Mouse (Mus musculus) olfactory bulb, adult 2 months (tissue): Measurements from ENCODE around the gene Dnttip1. TPM values are rescaled to one million over a fixed set of nuclear protein-coding genes. Genes with fewer than 3 reads are reported as not detected.
A peak's percentile ranks its signal among the peaks of the same experiment; 100 is the strongest.

Experiments used
- H3K27ac ChIP-seq: fragments of 200-500 bp; 2 replicates; pipeline ENCODE4 v1.5.1; 2012; ENCODE audit warnings: low read depth, low read length; ENCODE audit not compliant: insufficient read depth
- H3K4me1 ChIP-seq: fragments of 200-500 bp; 2 replicates; pipeline ENCODE4 v1.6.1; 2012; ENCODE audit warnings: low read length; ENCODE audit not compliant: control insufficient read depth, insufficient read depth
- H3K4me3 ChIP-seq: fragments of 200-500 bp; 2 replicates; pipeline ENCODE4 v1.5.1; 2012; ENCODE audit warnings: mild to moderate bottlenecking, low read depth, low read length, moderate library complexity; ENCODE audit not compliant: insufficient read depth
- CTCF ChIP-seq: fragments of 200-500 bp; IDR thresholded peaks from 2 replicates; pipeline ENCODE4 v1.5.1; 2012; ENCODE audit warnings: low read depth, mild to moderate bottlenecking, low read length, moderate library complexity; ENCODE audit not compliant: insufficient read depth
- POLR2A ChIP-seq: fragments of 200-500 bp; IDR thresholded peaks from 2 replicates; pipeline ENCODE4 v1.6.1; 2012; ENCODE audit warnings: mild to moderate bottlenecking, low read depth, low read length, moderate library complexity; ENCODE audit not compliant: insufficient read depth
- WGBS: fragments of 180-500 bp; shearing (Covaris S2); methylation state at CpG from one replicate; pipeline ENCODE4 v1.1.7; 2018; 5-methylcytosine and 5-hydroxymethylcytosine counted together
- polyA plus RNA-seq: library from polyadenylated mRNA; stranded (reverse); fragments of >200 nt; gene quantifications from 2 replicates; pipeline ENCODE4 v1.2.4, GENCODE M21; 2012; ENCODE audit warnings: low replicate concordance; ENCODE audit not compliant: missing spikeins, insufficient read depth, insufficient read length

Dnttip1 gene
- polyA plus RNA-seq, 1 experiment: not detected

DNA sequence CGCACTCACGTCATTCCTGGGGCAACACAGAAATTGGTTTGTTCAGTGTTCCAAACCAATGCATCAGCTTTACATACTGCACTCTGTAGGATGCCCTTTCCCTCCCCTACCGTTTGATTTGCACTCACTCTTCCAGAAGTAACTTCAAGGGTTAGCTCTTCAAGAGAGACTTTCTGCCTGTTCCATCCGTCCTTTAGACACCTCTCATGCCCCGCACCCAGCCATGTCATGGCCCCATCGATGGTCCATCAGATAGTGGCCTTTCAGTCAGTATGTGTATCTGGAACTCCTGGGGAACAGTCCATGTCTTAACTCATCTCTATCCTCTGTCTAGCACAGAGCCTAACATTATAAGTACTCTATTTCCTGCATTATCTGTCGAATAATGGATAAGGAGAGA, 16.8 kb downstream of the Dnttip1 start:
- Histone ChIP-seq H3K27ac (no peak overlapping the region), H3K4me1 (no peaks in the 10 kb centered on the region), H3K4me3 (no peak overlapping the region)
- TF ChIP-seq CTCF (no peak), POLR2A (no peak)
- WGBS: 87% methylated on average over 7 of the region's 7 CpGs

DNA sequence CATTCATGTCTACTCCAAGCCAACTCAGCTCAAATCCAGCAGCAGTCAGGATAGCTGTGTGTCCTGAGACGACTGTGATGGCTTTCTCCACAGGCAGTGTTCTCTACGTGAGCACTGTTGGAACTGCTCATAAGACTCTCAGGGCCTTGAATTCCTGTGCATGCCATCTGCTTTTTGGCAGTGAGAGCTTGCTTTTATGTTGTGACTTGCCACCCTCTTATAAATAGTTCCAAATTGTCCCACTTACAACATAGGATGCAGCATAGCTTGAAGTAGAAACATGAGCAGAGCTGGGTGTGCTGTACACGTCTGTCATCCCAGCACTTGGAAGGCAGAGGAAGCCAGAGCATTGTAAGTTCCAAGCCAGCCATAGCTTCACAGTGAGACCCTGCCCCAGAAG, 20.1 kb downstream of the Dnttip1 start:
- Histone ChIP-seq H3K4me3 (no peak overlapping the region), H3K27ac (no peak overlapping the region), H3K4me1 (peaks cover 3% of the 10 kb centered on the region; the same call in 1 of the 2 replicates)
- no peak for TF ChIP-seq CTCF
- no peak for TF ChIP-seq POLR2A
- whole genome bisulfite sequencing: 72% methylated on average over 3 of the region's 3 CpGs

DNA sequence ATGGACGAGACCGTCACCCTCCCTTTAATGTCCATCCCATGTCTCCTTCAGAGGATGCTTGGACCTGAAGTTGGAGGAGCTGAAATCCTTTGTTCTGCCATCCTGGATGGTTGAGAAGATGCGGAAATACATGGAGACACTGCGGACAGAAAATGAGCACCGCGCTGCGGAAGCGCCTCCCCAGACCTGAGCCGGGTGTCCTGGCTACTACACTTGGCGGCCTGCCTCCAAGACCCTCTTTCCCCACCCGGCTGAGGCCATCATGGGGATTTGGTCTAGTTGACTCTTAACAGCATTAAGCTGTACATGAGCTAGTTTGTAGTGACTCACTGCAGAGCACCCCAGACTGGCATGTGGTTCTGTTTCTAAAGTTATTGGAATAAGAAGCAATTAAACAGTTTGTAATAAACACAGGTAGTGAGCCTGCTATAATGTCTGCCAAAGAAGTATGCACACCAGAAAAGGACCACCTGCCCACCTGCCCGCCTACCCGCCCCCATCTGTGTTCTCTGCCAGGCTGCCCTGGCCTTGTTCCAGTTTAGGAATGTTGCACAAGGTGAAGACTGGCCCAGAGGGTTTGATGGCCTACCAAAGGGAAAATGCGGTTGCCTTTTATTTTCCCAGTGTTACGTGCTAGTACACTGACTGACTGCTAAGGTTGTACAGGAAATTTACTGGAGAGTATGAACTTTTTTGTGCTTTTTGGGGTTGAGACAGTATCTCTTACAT, 22.2 kb downstream of the Dnttip1 start:
- Histone ChIP-seq H3K4me3 (no peak overlapping the region), H3K4me1 (peaks cover 3% of the 10 kb centered on the region; the same call in 1 of the 2 replicates), H3K27ac (no peak overlapping the region)
- TF ChIP-seq POLR2A (no peak), CTCF (no peak)
- 91% methylated on average over 15 of the region's 15 CpGs for WGBS

DNA sequence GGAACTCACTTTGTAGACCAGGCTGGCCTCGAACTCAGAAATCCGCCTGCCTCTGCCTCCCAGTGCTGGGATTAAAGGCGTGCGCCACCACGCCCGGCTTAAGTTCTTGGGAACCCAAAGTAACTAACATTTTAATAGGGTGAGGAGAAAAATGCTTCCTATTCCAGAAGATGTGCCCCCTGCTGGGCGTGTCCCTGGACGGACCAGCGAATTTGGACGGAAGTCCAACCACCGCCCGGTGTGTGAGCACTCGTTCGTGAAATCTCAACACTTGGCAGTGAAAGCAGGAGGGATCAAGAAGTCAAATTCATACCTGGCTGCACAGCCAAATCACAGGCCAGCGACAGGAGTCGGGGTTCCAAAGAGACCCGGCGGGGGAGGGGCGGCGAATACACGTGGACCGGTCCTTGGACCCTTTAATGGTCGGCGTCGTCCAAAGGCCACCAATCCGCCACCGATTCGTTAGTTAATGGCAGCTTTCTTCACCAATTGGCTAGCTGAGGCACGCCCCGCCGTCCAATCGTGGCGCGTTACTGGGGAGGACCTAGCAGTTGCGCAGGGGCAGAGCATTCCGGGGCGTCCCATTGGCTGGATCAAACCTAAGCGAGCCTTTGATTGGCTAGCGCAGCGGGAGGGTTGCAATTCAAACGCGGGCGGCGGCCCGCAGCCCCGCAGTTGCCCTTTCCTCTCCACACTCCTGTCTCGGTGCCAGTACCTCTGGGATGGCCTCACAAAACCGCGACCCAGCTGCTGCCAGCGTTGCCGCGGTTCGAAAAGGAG, 23.7 kb downstream of the Dnttip1 start, which contains the start of gene Ube2c:
TSS of gene Ube2c (plus strand) at position 641 of the 780 bp plus-strand sequence.
- peaks cover 3% of the 10 kb centered on the region; the same call in 1 of the 2 replicates for H3K4me1 ChIP-seq
- WGBS: 3% methylated on average over 53 of the region's 53 CpGs
- H3K27ac ChIP-seq: no peak within 1 kb of the TSS
- peak within 1 kb of the TSS; percentile 60 for H3K4me3 ChIP-seq
- TF ChIP-seq CTCF (peak; percentile 39; the same call in 1 of the 2 replicates), POLR2A (no peak)

DNA sequence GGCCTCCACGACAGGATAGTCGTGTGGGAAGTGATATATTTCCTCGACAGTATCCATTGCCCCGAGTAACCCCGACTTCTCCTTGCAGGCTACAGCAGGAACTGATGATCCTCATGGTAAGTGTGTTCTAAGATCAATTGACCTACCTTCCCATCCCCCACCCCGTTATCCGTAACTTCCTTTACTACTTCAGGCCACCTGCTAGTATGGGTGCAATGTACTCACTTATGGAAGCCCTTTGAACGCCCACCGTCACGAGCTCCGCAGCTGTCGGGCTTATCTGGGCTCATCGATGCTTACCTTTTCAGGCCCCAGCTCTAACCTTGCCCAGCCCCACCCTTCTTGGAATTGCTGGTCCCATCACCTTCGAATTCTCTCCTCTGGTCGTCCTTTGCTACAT, 24.5 kb downstream of the Dnttip1 start:
- H3K4me3 ChIP-seq: peak overlapping the region; percentile 52; the same call in 1 of the 2 replicates
- TF ChIP-seq POLR2A (no peak), CTCF (no peak)
- peaks cover 3% of the 10 kb centered on the region; the same call in 1 of the 2 replicates for H3K4me1 ChIP-seq
- H3K27ac ChIP-seq: no peak overlapping the region
- 2% methylated on average over 15 of the region's 15 CpGs for WGBS

DNA sequence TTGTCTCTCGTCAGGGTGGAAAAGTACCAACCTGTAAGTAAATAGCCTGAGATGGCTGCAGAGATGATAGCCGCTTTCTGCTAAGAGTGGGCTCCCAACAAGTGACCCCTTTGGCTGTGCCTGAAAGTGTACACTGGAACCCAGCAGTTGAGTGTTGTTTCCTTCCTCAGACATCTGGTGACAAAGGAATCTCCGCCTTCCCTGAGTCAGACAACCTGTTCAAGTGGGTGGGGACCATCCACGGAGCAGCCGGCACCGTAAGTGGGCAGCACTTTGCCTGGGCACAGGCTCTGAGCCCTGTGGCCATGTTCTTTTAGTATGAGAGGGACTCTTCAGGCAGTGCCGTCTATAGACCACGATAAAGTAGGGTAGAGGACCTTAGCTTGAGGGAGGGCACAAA, 25.3 kb downstream of the Dnttip1 start:
- H3K4me1 ChIP-seq: peaks cover 3% of the 10 kb centered on the region; the same call in 1 of the 2 replicates
- 66% methylated on average over 8 of the region's 8 CpGs for WGBS
- TF ChIP-seq POLR2A (no peak), CTCF (no peak)
- no peak overlapping the region for H3K4me3 ChIP-seq
- no peak overlapping the region for H3K27ac ChIP-seq

DNA sequence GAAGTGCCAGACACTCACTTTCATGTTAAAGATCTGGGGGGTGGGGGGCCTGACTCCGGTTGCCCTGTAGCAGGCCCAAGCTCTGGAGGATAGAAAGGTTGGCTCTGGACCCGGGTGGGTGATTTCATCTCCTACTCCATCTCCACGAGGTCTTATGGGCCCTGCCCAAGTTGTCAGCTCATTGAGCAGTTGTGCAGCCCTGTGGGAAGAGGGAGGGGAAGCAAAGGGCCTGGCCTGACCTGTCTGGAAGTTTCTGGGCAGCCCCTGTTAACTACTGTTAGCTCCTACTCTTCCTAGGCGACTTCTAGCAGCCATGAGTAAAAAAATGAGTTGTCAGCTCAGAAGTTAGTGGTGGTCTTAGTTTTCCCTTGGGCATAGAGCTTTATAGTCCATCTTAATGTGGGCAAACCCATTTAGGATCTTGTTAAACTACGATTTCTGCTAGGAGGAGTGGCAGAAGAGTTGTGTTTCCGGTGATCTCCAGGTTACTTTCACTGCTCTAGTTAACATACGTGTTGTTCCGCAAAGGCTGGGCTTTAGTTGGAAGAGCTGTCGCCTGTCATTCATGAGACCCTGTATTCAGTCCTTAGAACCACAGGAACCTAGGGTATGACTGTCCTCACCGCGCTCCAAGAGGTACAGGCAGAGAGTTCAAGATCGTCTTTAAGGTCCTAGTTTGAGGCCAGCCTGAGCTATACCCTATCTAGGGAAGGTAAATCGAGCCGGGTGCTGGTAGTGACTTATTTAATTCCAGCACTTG, 27.6 kb downstream of the Dnttip1 start:
- TF ChIP-seq CTCF: no peak

DNA sequence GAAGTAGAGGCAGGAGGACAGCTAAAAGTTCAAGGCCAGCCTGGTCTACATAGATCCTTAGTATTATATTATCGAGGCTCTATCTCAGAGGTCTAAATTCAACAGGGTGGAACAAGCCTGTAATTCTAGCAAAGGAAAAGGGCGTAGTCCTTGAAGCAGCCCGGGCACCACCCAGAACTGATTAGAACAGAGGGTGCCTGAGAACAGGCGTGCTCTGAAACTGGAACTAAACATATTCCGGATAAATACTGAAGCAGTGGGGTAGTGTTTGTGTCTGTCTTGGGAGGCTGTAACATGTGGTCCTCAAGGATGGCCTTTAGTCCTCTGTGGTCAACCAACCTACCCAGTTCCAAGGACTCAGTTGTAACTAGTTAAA, 28.2 kb downstream of the Dnttip1 start:
- WGBS: 86% methylated on average over 5 of the region's 5 CpGs
- H3K4me3 ChIP-seq: no peak overlapping the region
- peaks cover 6% of the 10 kb centered on the region; the same call in 1 of the 2 replicates for H3K4me1 ChIP-seq
- TF ChIP-seq CTCF (no peak), POLR2A (no peak)
- no peak overlapping the region for H3K27ac ChIP-seq

More for the DNA sequence above, 27.6 kb downstream of the Dnttip1 start:
- Histone ChIP-seq H3K27ac (no peak overlapping the region), H3K4me1 (peaks cover 3% of the 10 kb centered on the region; the same call in 1 of the 2 replicates), H3K4me3 (no peak overlapping the region)
- 83% methylated on average over 14 of the region's 14 CpGs for WGBS

DNA sequence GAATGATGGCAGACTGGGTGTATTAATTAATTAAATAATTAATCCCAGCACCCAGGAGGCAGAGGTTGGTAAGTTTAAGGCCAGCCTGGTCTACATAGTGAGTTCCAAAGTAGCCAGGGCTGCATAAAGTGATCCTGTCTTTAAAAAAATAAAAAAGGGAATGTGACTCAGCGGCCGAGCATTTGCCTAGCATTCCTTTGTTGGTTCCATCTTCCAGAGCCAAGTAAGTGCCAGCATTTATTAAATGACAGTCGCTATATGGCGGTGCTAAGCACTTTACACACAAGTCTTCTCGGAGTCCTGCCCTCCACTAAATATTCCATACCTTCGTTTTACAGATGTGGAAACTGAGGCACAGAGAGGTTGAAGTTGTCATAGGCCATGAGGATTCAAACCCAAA, 30.3 kb downstream of the Dnttip1 start:
- Histone ChIP-seq H3K4me1 (0 out of 2 replicates have a peak, but pooled peaks cover 5% of the 10 kb centered on the region), H3K4me3 (no peak overlapping the region), H3K27ac (no peak overlapping the region)
- TF ChIP-seq POLR2A (no peak), CTCF (no peak)
- 94% methylated on average over 6 of the region's 6 CpGs for WGBS
